Mouse (Mus musculus): ENCODE data around the gene Rusc2. TPM values are rescaled to one million over a fixed set of nuclear protein-coding genes. Genes with fewer than 3 reads are reported as not detected.

Gene Rusc2
- polyA plus RNA-seq, 1 experiment from 2014 or later: 1.4 TPM

DNA sequence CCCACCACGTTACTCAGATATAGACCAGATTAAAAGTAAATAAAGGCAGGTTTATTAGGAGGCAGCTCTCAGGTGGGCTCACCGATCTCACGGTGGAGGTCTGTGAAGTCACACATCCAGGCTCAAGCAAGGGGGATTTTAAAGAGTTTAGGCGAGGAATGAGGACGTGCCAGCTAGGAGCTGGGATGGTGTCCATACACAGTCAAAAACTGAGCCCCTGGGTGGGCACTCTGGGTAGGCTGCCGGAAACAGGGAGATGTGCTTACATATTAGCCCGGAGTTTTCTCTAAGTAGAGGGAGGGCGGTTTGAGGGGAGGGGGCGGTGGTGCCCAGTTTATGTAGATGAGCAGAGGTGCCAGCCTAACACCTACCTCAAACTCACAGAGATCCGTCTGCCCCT lies 828 bp upstream of the Rusc2 start:
- ATAC-seq (replicated peaks; ENCODE audit: low FRiP score) (no peak), DNase-seq (ENCODE audit: low spot score) (no peak)
- Histone ChIP-seq H3K4me2 (peak overlapping the region; percentile 78; the same call in 1 of the 2 replicates), H3K9ac (ENCODE audit: low read depth, low read length) (no peak overlapping the region), H3K4me3 (ENCODE audit: low read depth, low read length) (no peak overlapping the region), H3K9me3 (ENCODE audit: control insufficient read depth, low read length) (no peaks in the 10 kb centered on the region), H3K36me3 (ENCODE audit: control insufficient read depth, insufficient read depth, low read length) (no peaks in the 10 kb centered on the region), H3K27me3 (replicated peaks; ENCODE audit: control insufficient read depth, insufficient read depth, low read length) (peaks cover 27% of the 10 kb centered on the region), H3K4me1 (replicated peaks; ENCODE audit: control insufficient read depth, insufficient read depth, low read length) (no peaks in the 10 kb centered on the region), H3K27ac (ENCODE audit: low read depth, low read length) (no peak overlapping the region)
- WGBS: 52% methylated on average over 10 of the region's 10 CpGs

DNA sequence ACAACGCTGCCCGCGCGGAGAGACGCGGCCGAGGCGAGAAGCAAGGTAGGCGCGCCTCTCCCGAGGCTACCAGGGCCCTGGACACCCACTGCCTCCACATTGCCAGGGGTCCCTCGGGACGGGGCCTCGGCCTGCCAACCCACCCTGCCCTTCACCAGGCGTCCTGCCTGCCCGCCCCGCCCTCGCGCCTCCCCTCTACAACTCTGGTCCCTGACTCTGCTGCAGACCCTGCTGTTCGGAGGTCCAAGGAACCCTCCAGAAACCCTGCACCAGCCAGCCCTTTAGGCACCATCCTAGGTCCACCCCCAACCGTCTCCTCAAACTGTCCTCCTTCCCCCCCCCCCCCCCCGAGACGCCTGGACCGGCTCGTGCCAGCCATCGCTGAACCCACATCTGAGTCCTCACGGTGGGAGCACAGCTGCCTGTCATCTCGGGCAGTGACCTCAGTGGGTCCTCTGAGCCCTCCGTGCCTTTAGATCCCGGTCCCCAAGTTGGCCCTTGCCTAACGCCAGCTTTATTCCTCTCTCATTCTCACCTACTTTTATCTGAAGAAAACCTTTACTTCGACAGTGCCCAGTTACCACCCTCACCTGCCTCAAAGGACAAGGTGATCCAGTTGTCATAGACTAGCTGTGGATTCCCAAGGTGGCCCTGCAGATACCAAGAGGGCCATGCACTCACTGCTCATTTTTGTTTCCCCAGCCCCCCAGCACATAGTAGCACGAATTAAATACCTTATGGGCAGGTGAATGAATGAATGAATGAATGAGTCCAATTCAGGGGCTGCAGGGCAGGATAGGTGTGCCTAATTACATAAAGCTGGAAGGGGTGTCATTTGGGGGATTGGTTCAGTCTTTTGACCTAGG lies 609 bp downstream of the Rusc2 start:
- Histone ChIP-seq H3K27ac (ENCODE audit: low read depth, low read length) (no peak overlapping the region), H3K9me3 (ENCODE audit: control insufficient read depth, low read length) (no peaks in the 10 kb centered on the region), H3K4me1 (replicated peaks; ENCODE audit: control insufficient read depth, insufficient read depth, low read length) (no peaks in the 10 kb centered on the region), H3K4me3 (ENCODE audit: low read depth, low read length) (peak overlapping the region; percentile 55), H3K27me3 (replicated peaks; ENCODE audit: control insufficient read depth, insufficient read depth, low read length) (peaks cover 27% of the 10 kb centered on the region), H3K9ac (ENCODE audit: low read depth, low read length) (peak overlapping the region; percentile 41; the same call in 1 of the 2 replicates), H3K36me3 (ENCODE audit: control insufficient read depth, insufficient read depth, low read length) (no peaks in the 10 kb centered on the region), H3K4me2 (peak overlapping the region; percentile 78)
- ATAC-seq (replicated peaks; ENCODE audit: low FRiP score) (0 out of 2 replicates have a peak, but pooled peaks have one; percentile 26), DNase-seq (ENCODE audit: low spot score) (no peak)
- 7% methylated on average over 29 of the region's 33 CpGs for WGBS

DNA sequence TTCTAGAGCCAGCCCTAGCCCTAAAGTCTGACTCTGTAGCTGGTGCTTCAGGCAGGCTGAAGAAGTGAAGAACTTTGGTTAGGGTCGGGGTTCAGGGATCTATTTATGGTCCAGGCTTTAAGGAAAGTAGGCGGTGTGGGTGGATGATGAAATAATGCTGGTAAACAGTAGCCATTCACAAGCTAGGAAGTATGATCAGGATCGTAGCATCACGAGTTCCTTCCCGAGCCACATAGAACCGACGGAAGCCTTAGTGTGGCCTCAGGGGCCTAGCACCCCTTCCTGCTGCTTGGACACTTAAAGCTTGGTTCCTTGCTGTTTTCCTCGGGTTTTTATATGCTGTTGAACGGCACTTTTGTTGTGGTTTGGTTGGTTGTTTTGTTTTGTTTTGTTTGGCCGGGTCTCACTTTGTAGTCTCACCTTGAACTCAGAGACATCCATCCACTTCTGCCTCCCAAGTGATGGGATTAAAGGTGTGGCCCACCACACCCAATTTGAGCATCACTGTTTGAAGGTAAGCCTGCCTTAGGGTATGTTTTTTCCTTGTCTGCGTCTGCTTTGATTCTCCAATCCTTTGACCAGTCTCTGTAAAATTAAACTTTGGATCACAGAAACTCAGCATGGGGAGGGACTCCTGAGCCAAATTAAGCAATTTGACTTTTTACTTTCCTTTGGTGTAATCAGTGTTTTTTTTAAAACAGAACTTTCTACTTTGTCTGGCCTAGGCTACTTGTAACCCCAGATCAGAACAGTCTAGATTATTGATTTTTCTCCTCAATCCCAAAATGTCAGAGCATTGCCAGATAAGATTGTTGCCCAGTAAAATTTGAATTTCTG lies 1.7 kb downstream of the Rusc2 start:
- no peaks in the 10 kb centered on the region for H3K4me1 ChIP-seq (replicated peaks; ENCODE audit: control insufficient read depth, insufficient read depth, low read length)
- 64% methylated on average over 11 of the region's 11 CpGs for WGBS
- H3K4me2 ChIP-seq: no peak overlapping the region
- no peak overlapping the region for H3K9ac ChIP-seq (ENCODE audit: low read depth, low read length)
- H3K4me3 ChIP-seq (ENCODE audit: low read depth, low read length): no peak overlapping the region
- ATAC-seq (replicated peaks; ENCODE audit: low FRiP score) (no peak), DNase-seq (ENCODE audit: low spot score) (no peak)
- H3K27me3 ChIP-seq (replicated peaks; ENCODE audit: control insufficient read depth, insufficient read depth, low read length): peaks cover 27% of the 10 kb centered on the region
- no peak overlapping the region for H3K27ac ChIP-seq (ENCODE audit: low read depth, low read length)
- no peaks in the 10 kb centered on the region for H3K9me3 ChIP-seq (ENCODE audit: control insufficient read depth, low read length)
- no peaks in the 10 kb centered on the region for H3K36me3 ChIP-seq (ENCODE audit: control insufficient read depth, insufficient read depth, low read length)

DNA sequence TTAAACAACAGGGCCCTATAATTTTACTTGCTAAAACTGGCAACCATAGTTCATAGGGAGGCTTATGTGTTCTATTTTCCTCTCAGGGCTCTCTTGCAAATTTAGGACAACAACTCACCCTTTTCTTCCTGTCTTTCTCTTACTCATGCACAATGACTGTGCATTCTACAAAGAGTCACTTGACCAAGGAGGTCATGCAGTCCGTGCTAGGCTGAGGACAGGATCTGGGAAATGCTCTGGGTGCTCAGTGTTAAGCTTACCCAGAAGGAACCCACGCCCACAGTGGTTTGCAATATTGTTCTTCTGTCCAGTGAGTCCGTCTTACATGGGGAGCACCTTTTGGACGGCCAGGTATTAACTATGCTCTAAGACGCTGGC lies 2.3 kb downstream of the Rusc2 start:
- no peak for ATAC-seq (replicated peaks; ENCODE audit: low FRiP score)
- Histone ChIP-seq H3K27me3 (replicated peaks; ENCODE audit: control insufficient read depth, insufficient read depth, low read length) (peaks cover 27% of the 10 kb centered on the region), H3K27ac (ENCODE audit: low read depth, low read length) (no peak overlapping the region), H3K36me3 (ENCODE audit: control insufficient read depth, insufficient read depth, low read length) (no peaks in the 10 kb centered on the region), H3K9ac (ENCODE audit: low read depth, low read length) (no peak overlapping the region), H3K4me3 (ENCODE audit: low read depth, low read length) (no peak overlapping the region), H3K4me1 (replicated peaks; ENCODE audit: control insufficient read depth, insufficient read depth, low read length) (no peaks in the 10 kb centered on the region), H3K9me3 (ENCODE audit: control insufficient read depth, low read length) (no peaks in the 10 kb centered on the region), H3K4me2 (no peak overlapping the region)
- WGBS: 72% methylated on average over 5 of the region's 5 CpGs
- no peak for DNase-seq (ENCODE audit: low spot score)

DNA sequence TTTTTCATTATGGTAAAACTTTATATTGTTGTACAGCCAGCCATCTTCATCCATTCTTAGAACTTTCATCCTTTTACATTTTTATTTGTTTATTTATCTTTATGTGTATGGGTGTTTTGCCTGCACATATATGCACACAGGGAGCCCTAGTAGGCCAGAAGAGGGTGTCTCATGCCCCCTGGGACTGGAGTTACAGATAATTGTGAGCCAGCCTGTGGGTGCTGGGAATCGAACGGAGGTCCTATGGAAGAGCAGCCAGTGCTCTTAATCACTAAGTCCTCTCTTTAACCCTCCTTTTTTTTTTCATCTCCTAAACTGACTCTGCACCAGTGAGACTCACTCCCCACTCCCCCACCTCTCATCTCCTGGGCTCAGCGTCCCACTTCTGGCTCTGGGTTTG lies 2.8 kb downstream of the Rusc2 start:
- ATAC-seq (replicated peaks; ENCODE audit: low FRiP score) (no peak), DNase-seq (ENCODE audit: low spot score) (no peak)
- Histone ChIP-seq H3K36me3 (ENCODE audit: control insufficient read depth, insufficient read depth, low read length) (no peaks in the 10 kb centered on the region), H3K9ac (ENCODE audit: low read depth, low read length) (no peak overlapping the region), H3K27ac (ENCODE audit: low read depth, low read length) (no peak overlapping the region), H3K4me1 (replicated peaks; ENCODE audit: control insufficient read depth, insufficient read depth, low read length) (no peaks in the 10 kb centered on the region), H3K27me3 (replicated peaks; ENCODE audit: control insufficient read depth, insufficient read depth, low read length) (peaks cover 27% of the 10 kb centered on the region), H3K4me2 (no peak overlapping the region), H3K9me3 (ENCODE audit: control insufficient read depth, low read length) (no peaks in the 10 kb centered on the region), H3K4me3 (ENCODE audit: low read depth, low read length) (no peak overlapping the region)
- 89% methylated on average over 3 of the region's 3 CpGs for WGBS

DNA sequence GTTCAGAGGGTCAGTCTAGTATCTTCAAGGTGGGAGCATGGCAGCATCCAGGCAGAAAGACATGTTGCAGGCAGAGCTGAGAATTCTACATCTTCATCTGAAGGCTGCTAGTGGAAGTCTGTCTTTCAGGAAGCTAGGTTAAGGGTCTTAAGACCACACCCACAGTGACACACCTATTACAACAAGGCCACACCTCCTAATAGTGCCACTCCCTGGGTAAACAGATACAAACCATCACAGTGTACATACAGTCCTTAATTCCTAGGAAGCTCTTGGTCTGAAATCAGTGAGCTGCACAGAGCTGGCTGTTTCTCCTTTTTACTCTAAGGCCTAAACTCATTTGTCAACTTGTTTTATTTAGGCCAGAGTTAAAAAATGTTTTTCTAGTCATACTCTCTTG lies 5.2 kb downstream of the Rusc2 start:
- H3K9ac ChIP-seq (ENCODE audit: low read depth, low read length): no peak overlapping the region
- H3K36me3 ChIP-seq (ENCODE audit: control insufficient read depth, insufficient read depth, low read length): no peaks in the 10 kb centered on the region
- H3K27me3 ChIP-seq (replicated peaks; ENCODE audit: control insufficient read depth, insufficient read depth, low read length): peaks cover 8% of the 10 kb centered on the region
- no peak for ATAC-seq (replicated peaks; ENCODE audit: low FRiP score)
- no peak overlapping the region for H3K4me2 ChIP-seq
- no peak overlapping the region for H3K27ac ChIP-seq (ENCODE audit: low read depth, low read length)
- no peaks in the 10 kb centered on the region for H3K9me3 ChIP-seq (ENCODE audit: control insufficient read depth, low read length)
- H3K4me3 ChIP-seq (ENCODE audit: low read depth, low read length): no peak overlapping the region
- no peak for DNase-seq (ENCODE audit: low spot score)
- no peaks in the 10 kb centered on the region for H3K4me1 ChIP-seq (replicated peaks; ENCODE audit: control insufficient read depth, insufficient read depth, low read length)

DNA sequence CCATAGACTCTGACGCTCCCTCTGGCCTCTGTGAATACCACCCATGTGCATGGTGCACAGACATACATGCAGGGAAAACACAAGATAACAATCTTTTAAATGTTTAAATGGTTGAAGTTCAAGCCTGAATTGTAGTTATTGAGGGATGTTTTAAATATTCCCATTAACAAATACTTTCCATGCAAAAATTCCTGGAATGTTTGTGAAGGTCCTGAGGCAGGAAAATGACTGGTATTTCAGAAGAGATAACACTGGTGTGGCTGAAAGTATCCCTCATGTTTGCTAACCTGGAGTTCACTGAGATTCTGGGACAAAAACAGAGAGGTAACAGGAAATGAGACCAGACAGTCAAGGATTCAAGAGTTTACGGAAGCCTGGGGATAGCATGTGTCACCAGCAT lies 7.6 kb downstream of the Rusc2 start:
- Histone ChIP-seq H3K9me3 (ENCODE audit: control insufficient read depth, low read length) (no peaks in the 10 kb centered on the region), H3K27me3 (replicated peaks; ENCODE audit: control insufficient read depth, insufficient read depth, low read length) (no peaks in the 10 kb centered on the region), H3K9ac (ENCODE audit: low read depth, low read length) (no peak overlapping the region), H3K27ac (ENCODE audit: low read depth, low read length) (no peak overlapping the region), H3K36me3 (ENCODE audit: control insufficient read depth, insufficient read depth, low read length) (no peaks in the 10 kb centered on the region), H3K4me2 (no peak overlapping the region), H3K4me1 (replicated peaks; ENCODE audit: control insufficient read depth, insufficient read depth, low read length) (peaks cover 3% of the 10 kb centered on the region; the same call in 1 of the 2 replicates), H3K4me3 (ENCODE audit: low read depth, low read length) (no peak overlapping the region)
- WGBS: 66% methylated on average over 2 of the region's 2 CpGs
- no peak for DNase-seq (ENCODE audit: low spot score)
- ATAC-seq (replicated peaks; ENCODE audit: low FRiP score): no peak

DNA sequence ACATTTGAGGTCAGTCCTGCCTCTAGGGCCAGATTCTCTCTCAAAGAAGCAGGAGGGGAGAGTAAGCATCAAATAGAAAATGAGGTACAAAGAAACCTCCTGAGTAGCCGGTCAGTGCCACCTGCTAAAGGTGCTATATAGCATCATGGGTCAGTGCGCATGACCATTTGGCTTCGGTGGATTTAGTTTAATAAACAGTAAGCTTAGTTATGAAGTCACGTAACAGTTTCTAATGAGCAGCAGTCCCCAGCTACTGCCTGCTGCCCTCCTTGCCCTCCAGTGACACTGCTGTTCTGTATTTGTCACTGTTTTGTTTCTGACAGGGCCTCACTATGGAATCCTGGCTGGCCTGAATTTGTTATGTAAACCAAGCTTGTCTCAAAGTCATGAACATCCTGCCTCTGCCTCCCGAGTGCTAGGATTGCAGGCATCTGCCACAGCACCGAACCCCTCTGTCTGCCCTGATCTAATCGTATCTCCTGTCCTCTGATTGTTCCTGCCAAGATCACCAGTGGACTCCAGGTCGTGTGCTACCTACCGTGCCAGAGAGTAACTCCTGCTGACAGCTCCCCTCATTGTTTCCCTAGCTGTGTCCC lies 8.2 kb downstream of the Rusc2 start:
- DNase-seq (ENCODE audit: low spot score): no peak
- no peaks in the 10 kb centered on the region for H3K9me3 ChIP-seq (ENCODE audit: control insufficient read depth, low read length)
- peaks cover 3% of the 10 kb centered on the region; the same call in 1 of the 2 replicates for H3K4me1 ChIP-seq (replicated peaks; ENCODE audit: control insufficient read depth, insufficient read depth, low read length)
- H3K9ac ChIP-seq (ENCODE audit: low read depth, low read length): no peak overlapping the region
- H3K4me2 ChIP-seq: no peak overlapping the region
- no peak overlapping the region for H3K4me3 ChIP-seq (ENCODE audit: low read depth, low read length)
- no peak overlapping the region for H3K27ac ChIP-seq (ENCODE audit: low read depth, low read length)
- H3K36me3 ChIP-seq (ENCODE audit: control insufficient read depth, insufficient read depth, low read length): no peaks in the 10 kb centered on the region
- 67% methylated on average over 9 of the region's 9 CpGs for WGBS
- ATAC-seq (replicated peaks; ENCODE audit: low FRiP score): no peak
- no peaks in the 10 kb centered on the region for H3K27me3 ChIP-seq (replicated peaks; ENCODE audit: control insufficient read depth, insufficient read depth, low read length)
